Mouse (Mus musculus): ENCODE measurements around the gene Rassf5. TPM values are rescaled to one million over a fixed set of nuclear protein-coding genes. Genes with fewer than 3 reads are reported as not detected.

Rassf5 gene
- polyA plus RNA-seq, 1 experiment, result 9.8 TPM

- Histone ChIP-seq H3ac (ENCODE audit: control insufficient read depth, insufficient read length) (no peak overlapping the region), H3K4me2 (ENCODE audit: low read depth) (no peak overlapping the region), H3K27me3 (ENCODE audit: control insufficient read depth, insufficient read depth, insufficient read length) (no peaks in the 10 kb centered on the region), H3K79me2 (ENCODE audit: control insufficient read depth, insufficient read depth) (no peaks in the 10 kb centered on the region), H3K36me3 (ENCODE audit: control insufficient read depth, insufficient read depth) (peaks cover 19% of the 10 kb centered on the region), H3K4me3 (no peak overlapping the region)
- TF ChIP-seq POLR2AphosphoS2 (IDR thresholded peaks at IDR 0.05; ENCODE audit: insufficient read length, low read depth) (peak; percentile 49), POLR2A (IDR thresholded peaks at IDR 0.05; ENCODE audit: insufficient read length, low read depth) (no peak)
These were observed 70.7 kb downstream of the Rassf5 start for GRCm38 (mm10) chr1:131174299-131174861.

DNA sequence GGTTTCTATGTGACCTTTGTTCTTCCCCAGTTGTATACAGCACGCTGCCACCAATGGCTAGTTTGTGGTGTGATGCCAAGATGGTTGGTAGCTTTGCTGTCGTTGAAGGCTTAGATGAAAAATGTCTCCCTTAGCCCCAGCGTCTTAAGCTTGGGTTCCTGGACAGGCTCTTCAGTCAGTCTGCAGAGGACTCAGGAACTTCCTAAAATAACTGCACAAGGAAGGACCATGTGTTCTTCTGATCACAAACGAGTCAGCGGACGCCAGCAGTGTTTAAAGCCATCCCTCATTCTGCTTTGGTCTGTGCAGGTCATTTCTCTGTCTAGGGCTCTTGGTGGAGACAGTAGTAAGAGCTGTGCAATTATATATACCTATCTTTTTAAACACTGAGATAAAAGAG is 71.2 kb downstream of the Rassf5 start:
- no peak overlapping the region for H3K4me3 ChIP-seq
- TF ChIP-seq E2F4 (IDR thresholded peaks at IDR 0.05; ENCODE audit: insufficient read depth), result no peak
- no peak for TF ChIP-seq SRF (IDR thresholded peaks at IDR 0.05; ENCODE audit: control insufficient read depth, insufficient read length, low read depth)
- no peak for TF ChIP-seq REST (IDR thresholded peaks at IDR 0.05; ENCODE audit: insufficient read depth, insufficient read length)
- no peak for TF ChIP-seq MYOG (IDR thresholded peaks at IDR 0.05; ENCODE audit: control insufficient read depth in 1 of 3, insufficient read depth in 1 of 3, insufficient read length in 2 of 3, low read depth in 2 of 3)
- TF ChIP-seq USF1 (IDR thresholded peaks at IDR 0.05; ENCODE audit: low read depth), result no peak
- no peak for TF ChIP-seq CEBPB (IDR thresholded peaks at IDR 0.05; ENCODE audit: insufficient read depth, poor library complexity, severe bottlenecking)
- no peak for TF ChIP-seq TCF3 (IDR thresholded peaks at IDR 0.05; ENCODE audit: insufficient read length, low read depth)
- no peak for TF ChIP-seq POLR2A (IDR thresholded peaks at IDR 0.05; ENCODE audit: insufficient read length, low read depth)
- no peak for TF ChIP-seq MAX (IDR thresholded peaks at IDR 0.05; ENCODE audit: low read depth)
- TF ChIP-seq POLR2AphosphoS2 (IDR thresholded peaks at IDR 0.05; ENCODE audit: insufficient read length, low read depth), result no peak
- TF ChIP-seq TCF12 (IDR thresholded peaks at IDR 0.05; ENCODE audit: insufficient read depth, poor library complexity, severe bottlenecking), result no peak
- TF ChIP-seq MYOD1 (IDR thresholded peaks at IDR 0.05; ENCODE audit: control insufficient read depth in 1 of 3, insufficient read length in 2 of 3, low read depth in 2 of 3), result no peak
- peaks cover 19% of the 10 kb centered on the region for H3K36me3 ChIP-seq (ENCODE audit: control insufficient read depth, insufficient read depth)
- no peaks in the 10 kb centered on the region for H3K79me2 ChIP-seq (ENCODE audit: control insufficient read depth, insufficient read depth)
- no peaks in the 10 kb centered on the region for H3K27me3 ChIP-seq (ENCODE audit: control insufficient read depth, insufficient read depth, insufficient read length)
- H3ac ChIP-seq (ENCODE audit: control insufficient read depth, insufficient read length), result no peak overlapping the region
- H3K4me2 ChIP-seq (ENCODE audit: low read depth), result no peak overlapping the region

- H3K4me2 ChIP-seq (ENCODE audit: low read depth), result no peak overlapping the region
- no peaks in the 10 kb centered on the region for H3K27me3 ChIP-seq (ENCODE audit: control insufficient read depth, insufficient read depth, insufficient read length)
- H3K36me3 ChIP-seq (ENCODE audit: control insufficient read depth, insufficient read depth), result peaks cover 19% of the 10 kb centered on the region
- no peak overlapping the region for H3K4me3 ChIP-seq
- H3K79me2 ChIP-seq (ENCODE audit: control insufficient read depth, insufficient read depth), result no peaks in the 10 kb centered on the region
- no peak for TF ChIP-seq REST (IDR thresholded peaks at IDR 0.05; ENCODE audit: insufficient read depth, insufficient read length)
- TF ChIP-seq POLR2AphosphoS2 (IDR thresholded peaks at IDR 0.05; ENCODE audit: insufficient read length, low read depth), result no peak
- TF ChIP-seq MYOD1 (IDR thresholded peaks at IDR 0.05; ENCODE audit: control insufficient read depth in 1 of 3, insufficient read length in 2 of 3, low read depth in 2 of 3), result no peak
- no peak for TF ChIP-seq USF1 (IDR thresholded peaks at IDR 0.05; ENCODE audit: low read depth)
- TF ChIP-seq TCF3 (IDR thresholded peaks at IDR 0.05; ENCODE audit: insufficient read length, low read depth), result no peak
- TF ChIP-seq TCF12 (IDR thresholded peaks at IDR 0.05; ENCODE audit: insufficient read depth, poor library complexity, severe bottlenecking), result no peak
- TF ChIP-seq SRF (IDR thresholded peaks at IDR 0.05; ENCODE audit: control insufficient read depth, insufficient read length, low read depth), result no peak
- TF ChIP-seq CEBPB (IDR thresholded peaks at IDR 0.05; ENCODE audit: insufficient read depth, poor library complexity, severe bottlenecking), result no peak
- TF ChIP-seq E2F4 (IDR thresholded peaks at IDR 0.05; ENCODE audit: insufficient read depth), result no peak
- H3ac ChIP-seq (ENCODE audit: control insufficient read depth, insufficient read length), result no peak overlapping the region
These were observed 72.1 kb downstream of the Rassf5 start for GRCm38 (mm10) chr1:131173001-131173400.

GRCm38 (mm10) chr1:131167612-131168011 is 77.4 kb downstream of the Rassf5 start:
- H3K27me3 ChIP-seq (ENCODE audit: control insufficient read depth, insufficient read depth, insufficient read length), result no peaks in the 10 kb centered on the region
- H3K79me2 ChIP-seq (ENCODE audit: control insufficient read depth, insufficient read depth), result no peaks in the 10 kb centered on the region
- H3ac ChIP-seq (ENCODE audit: control insufficient read depth, insufficient read length), result no peak overlapping the region
- peaks cover 29% of the 10 kb centered on the region for H3K36me3 ChIP-seq (ENCODE audit: control insufficient read depth, insufficient read depth)
- no peak overlapping the region for H3K4me2 ChIP-seq (ENCODE audit: low read depth)
- TF ChIP-seq TCF3 (IDR thresholded peaks at IDR 0.05; ENCODE audit: insufficient read length, low read depth), result no peak
- no peak for TF ChIP-seq MYOD1 (IDR thresholded peaks at IDR 0.05; ENCODE audit: control insufficient read depth in 1 of 3, insufficient read length in 2 of 3, low read depth in 2 of 3)
- no peak for TF ChIP-seq POLR2AphosphoS2 (IDR thresholded peaks at IDR 0.05; ENCODE audit: insufficient read length, low read depth)
- no peak for TF ChIP-seq MAX (IDR thresholded peaks at IDR 0.05; ENCODE audit: low read depth)
- H3K4me3 ChIP-seq, result no peak overlapping the region

DNA sequence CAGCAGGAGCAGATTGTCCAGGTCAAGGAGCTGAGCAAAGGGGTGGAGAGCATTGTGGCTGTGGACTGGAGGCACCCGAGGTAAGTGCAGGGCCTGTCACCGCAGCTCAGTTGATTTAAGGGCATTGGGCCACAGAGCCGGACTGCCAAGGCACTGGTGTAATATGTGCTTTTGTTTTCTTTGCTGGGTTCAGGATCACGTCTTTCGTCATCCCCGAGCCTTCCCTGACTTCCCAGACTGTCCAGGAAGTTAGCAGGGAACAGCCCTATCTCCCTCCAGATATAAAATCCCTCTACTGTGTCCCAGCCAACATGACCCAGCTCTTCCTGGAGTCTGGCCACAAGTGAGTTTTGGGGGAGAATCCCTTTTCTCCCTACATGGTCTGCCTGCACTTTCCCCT is 80.6 kb downstream of the Rassf5 start:
- H3K4me3 ChIP-seq, result no peak overlapping the region
- H3ac ChIP-seq (ENCODE audit: control insufficient read depth, insufficient read length), result no peak overlapping the region
- peaks cover 29% of the 10 kb centered on the region for H3K36me3 ChIP-seq (ENCODE audit: control insufficient read depth, insufficient read depth)
- H3K4me2 ChIP-seq (ENCODE audit: low read depth), result no peak overlapping the region
- no peaks in the 10 kb centered on the region for H3K27me3 ChIP-seq (ENCODE audit: control insufficient read depth, insufficient read depth, insufficient read length)
- H3K79me2 ChIP-seq (ENCODE audit: control insufficient read depth, insufficient read depth), result no peaks in the 10 kb centered on the region
- TF ChIP-seq MYOG (IDR thresholded peaks at IDR 0.05; ENCODE audit: control insufficient read depth in 1 of 3, insufficient read depth in 1 of 3, insufficient read length in 2 of 3, low read depth in 2 of 3), result no peak
